Mouse (Mus musculus) liver, embryonic 14.5 days (tissue): ENCODE measurements around the gene Cyp2b19.

Experiments
- CTCF ChIP-seq: IDR thresholded peaks from 2 replicates; pipeline ENCODE4 v1.5.1; 2016; ENCODE audit warnings: antibody characterized with exemption, low read depth, control low read depth
- EP300 ChIP-seq: IDR thresholded peaks from 2 replicates; pipeline ENCODE4 v1.6.1; 2016; ENCODE audit warnings: antibody characterized with exemption, low read depth

DNA sequence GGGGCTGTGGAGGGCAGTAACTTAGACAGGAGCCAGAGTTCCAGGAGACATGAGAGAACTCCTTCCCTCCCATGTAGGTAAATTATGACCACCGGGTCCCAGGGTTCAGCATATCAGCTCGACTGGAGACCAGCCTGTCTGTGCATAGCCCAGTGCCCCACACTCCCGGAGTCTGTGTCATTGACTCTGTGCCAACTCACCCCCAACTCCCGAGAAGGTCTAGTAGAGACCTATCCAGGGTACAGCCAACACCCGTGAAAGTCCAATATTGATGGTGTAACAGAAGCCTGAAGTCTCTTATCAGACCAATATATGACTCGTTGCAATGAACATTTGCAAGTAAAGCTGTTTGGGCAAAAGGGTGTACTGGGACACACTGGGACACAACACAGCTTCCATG lies 33.0 kb downstream of the Cyp2b19 start:
- TF ChIP-seq CTCF (no peak), EP300 (no peak)
